Mouse (Mus musculus): Measurements from ENCODE around the gene Plbd2. TPM values are rescaled to one million over a fixed set of nuclear protein-coding genes. Genes with fewer than 3 reads are reported as not detected.

Plbd2 gene
- polyA plus RNA-seq, 1 experiment, result 36.4 TPM

DNA sequence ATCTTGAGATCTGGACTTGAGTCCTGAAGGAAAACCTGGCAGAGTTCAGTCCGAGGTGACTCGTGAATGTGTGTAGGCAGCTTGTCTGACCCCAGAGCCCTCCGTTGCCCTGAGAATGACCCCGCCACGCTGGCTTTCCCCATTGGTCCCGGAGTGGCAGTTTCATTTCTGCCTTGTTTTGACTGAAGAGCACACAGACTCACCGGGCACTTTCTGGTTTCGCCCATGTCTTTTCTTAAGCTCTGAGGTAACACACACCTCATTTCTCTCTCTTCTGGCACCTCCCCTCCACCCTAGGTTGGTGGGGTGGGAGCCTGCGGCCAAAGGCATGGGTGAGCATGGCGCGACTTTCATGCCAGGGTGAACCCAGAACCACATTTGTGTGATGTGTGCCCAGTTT, 22.9 kb upstream of the Plbd2 start:
- Histone ChIP-seq H3K4me3 (ENCODE audit: insufficient read depth, poor library complexity, severe bottlenecking) (no peak overlapping the region), H3K27me3 (ENCODE audit: control insufficient read depth, insufficient read depth, insufficient read length) (no peaks in the 10 kb centered on the region), H3ac (ENCODE audit: control insufficient read depth, insufficient read length, low read depth) (no peak overlapping the region), H3K79me2 (ENCODE audit: control insufficient read depth, insufficient read depth) (no peaks in the 10 kb centered on the region), H3K79me3 (ENCODE audit: low read depth) (no peaks in the 10 kb centered on the region), H3K36me3 (ENCODE audit: control insufficient read depth, insufficient read depth) (peaks cover 5% of the 10 kb centered on the region)
- no peak for TF ChIP-seq FOSL1 (IDR thresholded peaks at IDR 0.05; ENCODE audit: insufficient read depth, low read length, poor library complexity, severe bottlenecking)
- TF ChIP-seq MAX (IDR thresholded peaks at IDR 0.05), result no peak
- TF ChIP-seq MYOG (IDR thresholded peaks at IDR 0.05; ENCODE audit: control insufficient read depth, extremely low read depth, insufficient read length), result no peak
- TF ChIP-seq MYOD1 (IDR thresholded peaks at IDR 0.05; ENCODE audit: control insufficient read depth, insufficient read length, low read depth), result no peak
- no peak for TF ChIP-seq CEBPB (IDR thresholded peaks at IDR 0.05; ENCODE audit: low read depth)

DNA sequence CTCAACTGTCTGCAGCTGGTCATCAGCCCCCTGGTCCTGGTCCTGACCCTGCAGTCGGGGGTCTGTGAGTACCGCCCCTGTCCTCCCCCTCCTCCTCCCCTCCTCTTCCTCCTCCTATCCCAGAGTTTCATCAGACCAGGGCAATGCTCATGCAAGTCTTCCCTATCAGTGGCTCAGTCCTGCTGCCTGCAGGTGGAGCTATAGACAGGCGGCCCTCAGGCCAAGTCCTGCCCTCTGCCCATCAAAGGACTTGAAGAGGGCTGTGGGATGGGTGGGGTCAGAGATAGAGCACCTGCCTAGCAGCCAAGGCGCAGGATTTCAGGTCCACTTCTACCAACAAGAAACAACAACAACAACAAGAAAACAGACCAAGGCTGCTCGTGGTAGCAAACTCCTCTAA, 22.3 kb upstream of the Plbd2 start:
- Histone ChIP-seq H3K27me3 (ENCODE audit: control insufficient read depth, insufficient read depth, insufficient read length) (no peaks in the 10 kb centered on the region), H3K36me3 (ENCODE audit: control insufficient read depth, insufficient read depth) (peaks cover 5% of the 10 kb centered on the region), H3K79me3 (ENCODE audit: low read depth) (no peaks in the 10 kb centered on the region), H3K4me3 (ENCODE audit: insufficient read depth, poor library complexity, severe bottlenecking) (no peak overlapping the region), H3ac (ENCODE audit: control insufficient read depth, insufficient read length, low read depth) (no peak overlapping the region), H3K79me2 (ENCODE audit: control insufficient read depth, insufficient read depth) (no peaks in the 10 kb centered on the region)
- TF ChIP-seq CTCF (IDR thresholded peaks at IDR 0.05; ENCODE audit: control insufficient read depth, insufficient read depth, insufficient read length), result peak; percentile 21
- no peak for TF ChIP-seq CEBPB (IDR thresholded peaks at IDR 0.05; ENCODE audit: low read depth)

- TF ChIP-seq MAX (IDR thresholded peaks at IDR 0.05), result no peak
- no peak for TF ChIP-seq MYOD1 (IDR thresholded peaks at IDR 0.05; ENCODE audit: control insufficient read depth, insufficient read length, low read depth)
- TF ChIP-seq MYOG (IDR thresholded peaks at IDR 0.05; ENCODE audit: control insufficient read depth, extremely low read depth, insufficient read length), result no peak
- H3K79me3 ChIP-seq (ENCODE audit: low read depth), result no peaks in the 10 kb centered on the region
- peaks cover 5% of the 10 kb centered on the region for H3K36me3 ChIP-seq (ENCODE audit: control insufficient read depth, insufficient read depth)
- H3ac ChIP-seq (ENCODE audit: control insufficient read depth, insufficient read length, low read depth), result no peak overlapping the region
- no peaks in the 10 kb centered on the region for H3K79me2 ChIP-seq (ENCODE audit: control insufficient read depth, insufficient read depth)
- H3K4me3 ChIP-seq (ENCODE audit: insufficient read depth, poor library complexity, severe bottlenecking), result no peak overlapping the region
- H3K27me3 ChIP-seq (ENCODE audit: control insufficient read depth, insufficient read depth, insufficient read length), result no peaks in the 10 kb centered on the region
Observed at GRCm38 (mm10) chr5:120524736-120525135, 21.3 kb upstream of the Plbd2 start.

DNA sequence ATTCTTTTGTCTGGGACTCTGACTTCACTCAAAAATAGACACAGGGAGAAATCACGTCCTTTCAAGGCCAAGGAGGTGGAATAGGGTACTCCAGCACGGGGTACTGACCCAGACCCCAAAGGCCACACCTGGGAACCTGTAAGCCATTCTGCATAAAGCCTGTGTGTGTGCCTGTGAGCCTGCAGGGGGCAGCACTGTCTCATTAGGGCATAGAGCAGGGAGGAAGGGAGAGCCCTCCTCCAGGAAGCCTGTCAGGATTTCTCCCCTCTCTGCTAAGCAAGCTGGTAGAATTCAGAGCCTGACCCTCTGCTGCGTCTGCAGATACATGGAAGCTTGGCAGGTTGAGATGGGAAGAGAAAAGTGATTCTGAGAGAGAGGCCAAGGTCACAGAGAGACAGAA, 19.2 kb upstream of the Plbd2 start:
- no peak for TF ChIP-seq USF1 (IDR thresholded peaks at IDR 0.05; ENCODE audit: low read depth)
- no peak for TF ChIP-seq FOSL1 (IDR thresholded peaks at IDR 0.05; ENCODE audit: insufficient read depth, low read length, poor library complexity, severe bottlenecking)
- TF ChIP-seq MAX (IDR thresholded peaks at IDR 0.05), result no peak
- peak; percentile 41 for TF ChIP-seq CTCF (IDR thresholded peaks at IDR 0.05; ENCODE audit: control insufficient read depth, insufficient read depth, insufficient read length)
- TF ChIP-seq MYOD1 (IDR thresholded peaks at IDR 0.05; ENCODE audit: control insufficient read depth, insufficient read length, low read depth), result no peak
- TF ChIP-seq MYOG (IDR thresholded peaks at IDR 0.05; ENCODE audit: control insufficient read depth, extremely low read depth, insufficient read length), result no peak
- no peak for TF ChIP-seq CEBPB (IDR thresholded peaks at IDR 0.05; ENCODE audit: low read depth)
- H3K27me3 ChIP-seq (ENCODE audit: control insufficient read depth, insufficient read depth, insufficient read length), result no peaks in the 10 kb centered on the region
- H3K36me3 ChIP-seq (ENCODE audit: control insufficient read depth, insufficient read depth), result peaks cover 5% of the 10 kb centered on the region
- H3K4me3 ChIP-seq (ENCODE audit: insufficient read depth, poor library complexity, severe bottlenecking), result no peak overlapping the region
- H3K79me2 ChIP-seq (ENCODE audit: control insufficient read depth, insufficient read depth), result peaks cover 4% of the 10 kb centered on the region
- H3ac ChIP-seq (ENCODE audit: control insufficient read depth, insufficient read length, low read depth), result no peak overlapping the region
- H3K79me3 ChIP-seq (ENCODE audit: low read depth), result peaks cover 2% of the 10 kb centered on the region

GRCm38 (mm10) chr5:120517552-120517951, 14.1 kb upstream of the Plbd2 start:
- H3K79me2 ChIP-seq (ENCODE audit: control insufficient read depth, insufficient read depth), result peaks cover 9% of the 10 kb centered on the region
- peaks cover 4% of the 10 kb centered on the region for H3K79me3 ChIP-seq (ENCODE audit: low read depth)
- no peaks in the 10 kb centered on the region for H3K27me3 ChIP-seq (ENCODE audit: control insufficient read depth, insufficient read depth, insufficient read length)
- peaks cover 2% of the 10 kb centered on the region for H3K36me3 ChIP-seq (ENCODE audit: control insufficient read depth, insufficient read depth)
- no peak overlapping the region for H3K4me3 ChIP-seq (ENCODE audit: insufficient read depth, poor library complexity, severe bottlenecking)
- H3ac ChIP-seq (ENCODE audit: control insufficient read depth, insufficient read length, low read depth), result no peak overlapping the region
- TF ChIP-seq MAX (IDR thresholded peaks at IDR 0.05) (no peak), CEBPB (IDR thresholded peaks at IDR 0.05; ENCODE audit: low read depth) (no peak), MYOG (IDR thresholded peaks at IDR 0.05; ENCODE audit: control insufficient read depth, extremely low read depth, insufficient read length) (no peak), USF1 (IDR thresholded peaks at IDR 0.05; ENCODE audit: low read depth) (no peak), FOSL1 (IDR thresholded peaks at IDR 0.05; ENCODE audit: insufficient read depth, low read length, poor library complexity, severe bottlenecking) (no peak), MYOD1 (IDR thresholded peaks at IDR 0.05; ENCODE audit: control insufficient read depth, insufficient read length, low read depth) (no peak), CTCF (IDR thresholded peaks at IDR 0.05; ENCODE audit: control insufficient read depth, insufficient read depth, insufficient read length) (no peak)

- TF ChIP-seq FOSL1 (IDR thresholded peaks at IDR 0.05; ENCODE audit: insufficient read depth, low read length, poor library complexity, severe bottlenecking), result no peak
- peak; percentile 58 for TF ChIP-seq USF1 (IDR thresholded peaks at IDR 0.05; ENCODE audit: low read depth)
- H3K79me2 ChIP-seq (ENCODE audit: control insufficient read depth, insufficient read depth), result peaks cover 9% of the 10 kb centered on the region
Observed at GRCm38 (mm10) chr5:120516221-120516984, 13.0 kb upstream of the Plbd2 start.

More at GRCm38 (mm10) chr5:120516221-120516984, 13.0 kb upstream of the Plbd2 start:
- no peaks in the 10 kb centered on the region for H3K27me3 ChIP-seq (ENCODE audit: control insufficient read depth, insufficient read depth, insufficient read length)
- H3K36me3 ChIP-seq (ENCODE audit: control insufficient read depth, insufficient read depth), result no peaks in the 10 kb centered on the region
- H3ac ChIP-seq (ENCODE audit: control insufficient read depth, insufficient read length, low read depth), result no peak overlapping the region
- peaks cover 4% of the 10 kb centered on the region for H3K79me3 ChIP-seq (ENCODE audit: low read depth)
- no peak overlapping the region for H3K4me3 ChIP-seq (ENCODE audit: insufficient read depth, poor library complexity, severe bottlenecking)

Data from C2C12 (cell line).